Mouse (Mus musculus) erythroblast, embryonic 14.5 days (primary cell): ENCODE measurements around the gene Adora2a.
"Not testable (repeated sequence)": the region's sequence is repeated elsewhere in the genome, so short reads cannot be mapped to it uniquely, and the experiment has no call there.

Experiments
- GATA1 ChIP-seq: IDR thresholded peaks from 2 replicates; pipeline ENCODE4 v1.6.1; 2012; ENCODE audit warnings: low read length, inconsistent platforms, mixed read lengths
- TAL1 ChIP-seq: IDR thresholded peaks from 3 replicates; pipeline ENCODE4 v1.6.1; 2012; ENCODE audit warnings: low read length, inconsistent platforms, mixed read lengths

GRCm38 (mm10) chr10:75344563-75344962 is 27.9 kb downstream of the Adora2a start:
- not testable (repeated sequence) for TF ChIP-seq GATA1, TAL1
